Mouse (Mus musculus): ENCODE results near the gene Abraxas2. TPM values are rescaled to one million over a fixed set of nuclear protein-coding genes. Genes with fewer than 3 reads are reported as not detected.

Gene Abraxas2
- total RNA-seq, 4 experiments from 2014 or later: 30.5 to 39.6 (median 34.8) TPM

- DNase-seq: no peak
Observed at GRCm38 (mm10) chr7:132853946-132854345, 5.1 kb upstream of the Abraxas2 start.

- DNase-seq: no peak
Observed at GRCm38 (mm10) chr7:132856083-132856482, 2.9 kb upstream of the Abraxas2 start.

GRCm38 (mm10) chr7:132858043-132858608, 899 bp upstream of the Abraxas2 start:
- no peak for DNase-seq

GRCm38 (mm10) chr7:132866316-132866715, 7.3 kb downstream of the Abraxas2 start:
- no peak for DNase-seq

- DNase-seq: no peak
Observed at GRCm38 (mm10) chr7:132873043-132873442, 14.0 kb downstream of the Abraxas2 start.

GRCm38 (mm10) chr7:132875391-132876086, 16.5 kb downstream of the Abraxas2 start:
- DNase-seq: no peak

- DNase-seq: no peak
Observed at GRCm38 (mm10) chr7:132880276-132880675, 21.3 kb downstream of the Abraxas2 start.

GRCm38 (mm10) chr7:132882343-132882742, 23.3 kb downstream of the Abraxas2 start:
- DNase-seq: no peak

GRCm38 (mm10) chr7:132884031-132884430, 25.0 kb downstream of the Abraxas2 start:
- DNase-seq: no peak

- DNase-seq: no peak
Observed at GRCm38 (mm10) chr7:132887019-132887804, 28.2 kb downstream of the Abraxas2 start.

- no peak for DNase-seq
Observed at GRCm38 (mm10) chr7:132888052-132888451, 29.0 kb downstream of the Abraxas2 start.

GRCm38 (mm10) chr7:132888518-132889249, 29.7 kb downstream of the Abraxas2 start:
- DNase-seq: no peak

GRCm38 (mm10) chr7:132889691-132890090, 30.7 kb downstream of the Abraxas2 start:
- no peak for DNase-seq

GRCm38 (mm10) chr7:132890201-132890600, 31.2 kb downstream of the Abraxas2 start:
- DNase-seq: no peak

GRCm38 (mm10) chr7:132891561-132892310, 32.7 kb downstream of the Abraxas2 start:
- DNase-seq: no peak

- DNase-seq: no peak
Observed at GRCm38 (mm10) chr7:132892311-132892661, 33.3 kb downstream of the Abraxas2 start.

GRCm38 (mm10) chr7:132892806-132893205, 33.8 kb downstream of the Abraxas2 start:
- no peak for DNase-seq

- no peak for DNase-seq
Observed at GRCm38 (mm10) chr7:132893336-132893735, 34.3 kb downstream of the Abraxas2 start.

- DNase-seq: peak; percentile 70
Observed at GRCm38 (mm10) chr7:132894841-132895555, 36.0 kb downstream of the Abraxas2 start.

- peak; percentile 71 for DNase-seq
Observed at GRCm38 (mm10) chr7:132896206-132896815, 37.3 kb downstream of the Abraxas2 start.

GRCm38 (mm10) chr7:132897258-132897657, 38.2 kb downstream of the Abraxas2 start:
- DNase-seq: no peak
